ENCODE assay signal across 8 mouse cellular contexts in the genomic region with DNA sequence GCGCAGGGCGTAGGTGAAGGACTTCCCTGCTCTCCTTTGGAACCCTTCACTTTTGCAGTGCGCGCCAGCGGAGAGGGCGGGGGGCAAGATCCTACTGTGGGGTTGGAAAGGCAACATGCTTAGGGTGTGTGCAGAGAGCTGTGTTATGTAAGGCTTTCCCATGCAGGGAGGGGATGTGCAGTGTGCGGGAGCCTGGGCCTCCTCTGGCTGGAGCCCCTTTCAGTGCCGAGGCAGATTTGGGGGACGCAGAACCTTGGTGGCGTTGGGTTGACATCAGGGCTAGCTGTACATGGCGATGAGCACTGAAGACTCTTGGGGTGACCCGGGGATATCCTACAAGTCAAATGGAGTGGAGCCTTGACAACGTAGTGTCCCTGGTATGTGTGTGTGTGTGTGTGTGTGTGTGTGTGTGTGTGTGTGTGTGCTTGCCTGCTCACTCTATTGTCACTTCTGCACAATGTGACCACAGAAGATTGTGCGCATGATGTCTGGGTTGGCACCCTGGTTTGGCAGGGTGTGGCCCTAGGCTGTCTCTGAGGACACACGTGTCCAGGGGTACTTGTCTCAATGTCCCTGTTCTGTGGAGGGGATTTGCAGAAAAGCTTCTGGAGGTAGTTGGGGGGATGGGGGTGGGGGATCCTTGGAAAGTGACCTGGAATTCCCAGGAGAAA. TPM values are rescaled to one million over a fixed set of nuclear protein-coding genes. Genes with fewer than 3 reads are reported as not detected.
DNase-seq lines count a peak whose midpoint lies in the region; ATAC-seq and TF ChIP-seq lines count a peak whose summit lies in the region.

No protein-coding gene starts in this region.

- H3K4me1 ChIP-seq in embryonic facial prominence, embryonic 11.5 days (ENCODE audit: control insufficient read depth, insufficient read depth, low read length): no peaks in the 10 kb centered on the region; the same call in 1 of the 2 replicates
- peaks cover 55% of the 10 kb centered on the region for H3K4me1 ChIP-seq in intestine, embryonic 16.5 days (ENCODE audit: control insufficient read depth, insufficient read depth, low read length)
- peaks cover 22% of the 10 kb centered on the region for H3K4me1 ChIP-seq in midbrain, embryonic 14.5 days (ENCODE audit: control insufficient read depth, insufficient read depth, low read length)

- no peaks in the 10 kb centered on the region for H3K36me3 ChIP-seq in embryonic facial prominence, embryonic 11.5 days (replicated peaks; ENCODE audit: control insufficient read depth, insufficient read depth, low read depth, low read length)
- H3K36me3 ChIP-seq in intestine, embryonic 16.5 days (ENCODE audit: control insufficient read depth, insufficient read depth, low read length): no peaks in the 10 kb centered on the region
- no peaks in the 10 kb centered on the region for H3K36me3 ChIP-seq in midbrain, embryonic 14.5 days (ENCODE audit: control insufficient read depth, insufficient read depth, low read length)

- H3K4me2 ChIP-seq in embryonic facial prominence, embryonic 11.5 days (ENCODE audit: low read depth, low read length): peak overlapping the region; percentile 87
- H3K4me2 ChIP-seq in intestine, embryonic 16.5 days (ENCODE audit: low read depth, low read length): peak overlapping the region; percentile 84
- H3K4me2 ChIP-seq in midbrain, embryonic 14.5 days (ENCODE audit: low read length): peak overlapping the region; percentile 78

- no peak for DNase-seq in layer of hippocampus, adult 2 months (ENCODE audit: low spot score in 2 of 2)
- DNase-seq in layer of hippocampus, postnatal 14 days (ENCODE audit: low spot score in 2 of 2): no peak
- no peak for DNase-seq in embryonic facial prominence, embryonic 11.5 days (ENCODE audit: low spot score)
- no peak for DNase-seq in midbrain, embryonic 14.5 days
- no peak for DNase-seq in frontal cortex, postnatal 36 days (ENCODE audit: low spot score in 2 of 2)
- no peak for DNase-seq in Muller cell, postnatal 12 days (ENCODE audit: inconsistent ontology term)
- no peak for DNase-seq in right cerebral cortex, postnatal 36 days (ENCODE audit: low spot score in 2 of 2)

- WGBS in embryonic facial prominence, embryonic 11.5 days: 17% methylated on average over 15 of the region's 15 CpGs
- WGBS in intestine, embryonic 16.5 days: 13% methylated on average over 15 of the region's 15 CpGs
- WGBS in midbrain, embryonic 14.5 days: 19% methylated on average over 15 of the region's 15 CpGs

- no peaks in the 10 kb centered on the region for H3K27me3 ChIP-seq in embryonic facial prominence, embryonic 11.5 days (ENCODE audit: control insufficient read depth, insufficient read depth, low read length)
- no peaks in the 10 kb centered on the region for H3K27me3 ChIP-seq in intestine, embryonic 16.5 days (replicated peaks; ENCODE audit: control insufficient read depth, insufficient read depth, low read length)
- H3K27me3 ChIP-seq in midbrain, embryonic 14.5 days (ENCODE audit: control insufficient read depth, insufficient read depth, low read length): peaks cover 40% of the 10 kb centered on the region

- peak overlapping the region; percentile 61 for H3K9ac ChIP-seq in embryonic facial prominence, embryonic 11.5 days (replicated peaks; ENCODE audit: low read length)
- H3K9ac ChIP-seq in intestine, embryonic 16.5 days (ENCODE audit: low read depth, low read length): peak overlapping the region; percentile 92
- peak overlapping the region; percentile 36; the same call in 1 of the 2 replicates for H3K9ac ChIP-seq in midbrain, embryonic 14.5 days (replicated peaks; ENCODE audit: low read length)

- TF ChIP-seq CTCF in layer of hippocampus, adult 2 months (conservative IDR thresholded peaks at IDR 0.05): no peak

- H3K9me3 ChIP-seq in embryonic facial prominence, embryonic 11.5 days (replicated peaks; ENCODE audit: control insufficient read depth, low read length): no peaks in the 10 kb centered on the region
- H3K9me3 ChIP-seq in intestine, embryonic 16.5 days (ENCODE audit: control insufficient read depth, low read length): no peaks in the 10 kb centered on the region
- no peaks in the 10 kb centered on the region for H3K9me3 ChIP-seq in midbrain, embryonic 14.5 days (ENCODE audit: control insufficient read depth, low read length)

- ATAC-seq in embryonic facial prominence, embryonic 11.5 days (replicated peaks; ENCODE audit: insufficient number of reproducible peaks, low FRiP score, low TSS enrichment, low read depth): peak; percentile 73
- peak; percentile 47 for ATAC-seq in intestine, embryonic 16.5 days
- ATAC-seq in midbrain, embryonic 14.5 days (ENCODE audit: low FRiP score, low TSS enrichment): peak; percentile 41

- peak overlapping the region; percentile 58 for H3K4me3 ChIP-seq in layer of hippocampus, adult 2 months
- peak overlapping the region; percentile 56 for H3K4me3 ChIP-seq in embryonic facial prominence, embryonic 11.5 days (ENCODE audit: low read depth, low read length)
- peak overlapping the region; percentile 80 for H3K4me3 ChIP-seq in intestine, embryonic 16.5 days (ENCODE audit: low read length)
- peak overlapping the region; percentile 40 for H3K4me3 ChIP-seq in midbrain, embryonic 14.5 days (replicated peaks; ENCODE audit: low read depth, low read length)

- H3K27ac ChIP-seq in layer of hippocampus, adult 2 months: peak overlapping the region; percentile 84
- H3K27ac ChIP-seq in embryonic facial prominence, embryonic 11.5 days (replicated peaks; ENCODE audit: low read depth, low read length): peak overlapping the region; percentile 71
- H3K27ac ChIP-seq in intestine, embryonic 16.5 days (ENCODE audit: low read length): peak overlapping the region; percentile 97
- no peak overlapping the region for H3K27ac ChIP-seq in midbrain, embryonic 14.5 days (replicated peaks; ENCODE audit: low read depth, low read length)

RNA-seq across cellular contexts. Expression of a gene that starts 1.5 kb away (rescaled TPM):
- 10 to 100 TPM; 19.4 to 21.9 TPM for total RNA-seq in layer of hippocampus, adult 2 months (2021)
- 10 to 100 TPM; 20.7 to 22.5 TPM for total RNA-seq in layer of hippocampus, postnatal 14 days (2021)
- 10.6 and 11.5 TPM in 2 replicates for polyA plus RNA-seq in embryonic facial prominence, embryonic 11.5 days (2014; fragmentation: Nextera tagmentation; extraction: Ambion mirVana)
- polyA plus RNA-seq in intestine, embryonic 16.5 days (2015; fragmentation: Nextera tagmentation; extraction: Ambion mirVana): 16.5 and 20.8 TPM in 2 replicates
- 1.2 and 4.2 TPM in 2 replicates for polyA plus RNA-seq in midbrain, embryonic 14.5 days (2014; fragmentation: Nextera tagmentation; extraction: Ambion mirVana)

RNA-seq across cellular contexts. Expression of a gene that starts 23.7 kb away (rescaled TPM):
- 100 to 1,000 TPM; 238 to 242 TPM for total RNA-seq in layer of hippocampus, adult 2 months (2021)
- total RNA-seq in layer of hippocampus, postnatal 14 days (2021): 100 to 1,000 TPM; 198 to 230 TPM
- 535 and 538 TPM in 2 replicates for polyA plus RNA-seq in embryonic facial prominence, embryonic 11.5 days (2014; fragmentation: Nextera tagmentation; extraction: Ambion mirVana)
- polyA plus RNA-seq in intestine, embryonic 16.5 days (2015; fragmentation: Nextera tagmentation; extraction: Ambion mirVana): 392 and 445 TPM in 2 replicates
- polyA plus RNA-seq in midbrain, embryonic 14.5 days (2014; fragmentation: Nextera tagmentation; extraction: Ambion mirVana): 308 and 311 TPM in 2 replicates

RNA-seq across cellular contexts. Expression of a gene that starts 36.9 kb away (rescaled TPM):
- total RNA-seq in layer of hippocampus, adult 2 months (2021): 10 to 100 TPM; 20.7 to 20.8 TPM
- total RNA-seq in layer of hippocampus, postnatal 14 days (2021): 10 to 100 TPM; 15.0 to 17.3 TPM
- polyA plus RNA-seq in embryonic facial prominence, embryonic 11.5 days (2014; fragmentation: Nextera tagmentation; extraction: Ambion mirVana): 25.5 and 28.0 TPM in 2 replicates
- polyA plus RNA-seq in intestine, embryonic 16.5 days (2015; fragmentation: Nextera tagmentation; extraction: Ambion mirVana): 30.1 and 31.7 TPM in 2 replicates
- polyA plus RNA-seq in midbrain, embryonic 14.5 days (2014; fragmentation: Nextera tagmentation; extraction: Ambion mirVana): 20.0 and 25.0 TPM in 2 replicates

RNA-seq across cellular contexts. Expression of a gene that starts 48.9 kb away (rescaled TPM):
- 10 to 100 TPM; 58.0 to 68.7 TPM for total RNA-seq in layer of hippocampus, adult 2 months (2021)
- 10 to 100 TPM; 52.4 to 56.6 TPM for total RNA-seq in layer of hippocampus, postnatal 14 days (2021)
- 57.5 and 57.6 TPM in 2 replicates for polyA plus RNA-seq in embryonic facial prominence, embryonic 11.5 days (2014; fragmentation: Nextera tagmentation; extraction: Ambion mirVana)
- 119 and 130 TPM in 2 replicates for polyA plus RNA-seq in intestine, embryonic 16.5 days (2015; fragmentation: Nextera tagmentation; extraction: Ambion mirVana)
- polyA plus RNA-seq in midbrain, embryonic 14.5 days (2014; fragmentation: Nextera tagmentation; extraction: Ambion mirVana): 38.0 and 62.2 TPM in 2 replicates

Comparison
In these comparisons a context has a peak if more than half of its experiments do, and no peak if none do; other contexts are left out.
1. H3K9ac ChIP-seq: peak in every context shown above with its lines; median percentile 92 in intestine, embryonic 16.5 days; 61 in embryonic facial prominence, embryonic 11.5 days; 36 in midbrain, embryonic 14.5 days.